Mouse (Mus musculus): ENCODE measurements around the gene Cnpy1. TPM values are rescaled to one million over a fixed set of nuclear protein-coding genes. Genes with fewer than 3 reads are reported as not detected.
A peak's percentile ranks its signal among the peaks of the same experiment; 100 is the strongest.

Cnpy1 gene
- polyA plus RNA-seq, 1 experiment from 2014 or later = 0.14 TPM

DNA sequence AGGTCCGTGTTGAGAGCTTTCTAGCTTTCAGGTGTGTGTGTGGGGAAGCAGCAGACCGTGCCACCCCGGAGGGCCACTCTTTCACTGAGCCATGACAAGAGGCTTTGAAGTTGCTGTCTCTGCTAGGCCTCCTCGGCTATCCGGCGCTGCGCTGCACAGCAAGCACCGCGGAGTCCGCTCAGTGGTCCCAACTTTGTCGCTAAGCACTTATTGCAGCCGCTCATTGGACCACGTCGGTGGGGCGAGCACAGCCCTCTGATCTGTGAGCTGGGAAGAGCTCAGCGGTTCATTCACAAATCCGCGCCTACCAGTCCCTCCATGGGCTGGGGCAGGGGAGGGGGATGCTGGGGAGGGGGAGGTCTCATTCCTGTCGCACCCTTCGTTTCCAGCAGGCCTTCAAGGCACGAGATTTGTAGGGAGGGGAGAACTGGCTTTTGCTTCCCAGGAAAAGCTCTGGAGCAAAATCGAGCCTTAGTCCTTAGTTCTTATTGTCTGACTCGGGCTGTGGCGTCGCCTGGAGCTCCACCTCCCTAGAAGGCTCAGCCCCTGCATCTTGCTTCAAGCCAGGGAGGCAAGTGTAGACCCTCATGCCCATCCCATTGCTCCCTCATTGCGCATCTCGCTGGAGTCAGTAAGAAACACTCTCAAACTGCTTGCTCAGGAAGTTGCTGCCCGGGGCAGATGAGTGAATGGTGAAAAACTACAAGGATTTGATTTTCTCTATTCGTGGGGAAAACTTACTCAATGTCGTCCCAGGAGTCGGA is 87.1 kb downstream of the Cnpy1 start:
- H3K4me1 ChIP-seq (ENCODE audit: control insufficient read depth, insufficient read depth, low read length) = peaks cover 5% of the 10 kb centered on the region; the same call in 1 of the 2 replicates
- H3K27ac ChIP-seq (ENCODE audit: low read depth, low read length) = no peak overlapping the region
- peak overlapping the region; percentile 3 for H3K4me3 ChIP-seq (ENCODE audit: low read length)
- peak overlapping the region; percentile 16; the same call in 1 of the 2 replicates for H3K4me2 ChIP-seq (replicated peaks; ENCODE audit: low read depth, low read length)
- no peaks in the 10 kb centered on the region for H3K9me3 ChIP-seq (ENCODE audit: control insufficient read depth, low read length)
- ATAC-seq (ENCODE audit: low FRiP score, low TSS enrichment) = peak; percentile 87
- peaks cover 79% of the 10 kb centered on the region for H3K27me3 ChIP-seq (ENCODE audit: control insufficient read depth, insufficient read depth, low read length)
- no peaks in the 10 kb centered on the region for H3K36me3 ChIP-seq (ENCODE audit: control insufficient read depth, insufficient read depth, low read length)
- no peak overlapping the region for H3K9ac ChIP-seq (ENCODE audit: low read depth, low read length)
- under 1% methylated on average over 31 of the region's 31 CpGs for WGBS

DNA sequence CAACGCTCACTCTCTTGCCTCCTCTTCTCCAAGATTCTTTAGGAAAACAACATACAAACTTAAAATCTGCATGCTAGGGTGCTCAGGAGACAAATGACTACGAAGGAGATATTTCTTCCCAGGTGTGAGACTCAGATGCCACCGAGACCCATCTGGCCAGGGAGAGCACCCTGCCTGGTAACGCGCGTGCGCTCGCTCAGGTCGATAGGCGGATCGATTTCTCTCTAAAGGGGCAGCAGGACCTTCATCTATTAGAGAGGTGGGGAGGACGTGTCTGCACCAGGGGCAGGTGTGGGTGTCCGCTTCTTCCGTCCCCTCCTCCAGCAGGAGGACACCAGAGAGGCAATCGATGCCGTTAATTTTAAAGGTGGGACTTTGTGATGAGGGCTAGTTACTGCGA is 87.8 kb downstream of the Cnpy1 start:
- no peak overlapping the region for H3K9ac ChIP-seq (ENCODE audit: low read depth, low read length)
- ATAC-seq (ENCODE audit: low FRiP score, low TSS enrichment) = 0 out of 2 replicates have a peak, but pooled peaks have one; percentile 19
- H3K36me3 ChIP-seq (ENCODE audit: control insufficient read depth, insufficient read depth, low read length) = no peaks in the 10 kb centered on the region
- H3K4me3 ChIP-seq (ENCODE audit: low read length) = peak overlapping the region; percentile 3; the same call in 1 of the 2 replicates
- peaks cover 5% of the 10 kb centered on the region; the same call in 1 of the 2 replicates for H3K4me1 ChIP-seq (ENCODE audit: control insufficient read depth, insufficient read depth, low read length)
- H3K9me3 ChIP-seq (ENCODE audit: control insufficient read depth, low read length) = no peaks in the 10 kb centered on the region
- WGBS = under 1% methylated on average over 17 of the region's 17 CpGs
- H3K4me2 ChIP-seq (replicated peaks; ENCODE audit: low read depth, low read length) = peak overlapping the region; percentile 16
- no peak overlapping the region for H3K27ac ChIP-seq (ENCODE audit: low read depth, low read length)
- peaks cover 76% of the 10 kb centered on the region for H3K27me3 ChIP-seq (ENCODE audit: control insufficient read depth, insufficient read depth, low read length)

DNA sequence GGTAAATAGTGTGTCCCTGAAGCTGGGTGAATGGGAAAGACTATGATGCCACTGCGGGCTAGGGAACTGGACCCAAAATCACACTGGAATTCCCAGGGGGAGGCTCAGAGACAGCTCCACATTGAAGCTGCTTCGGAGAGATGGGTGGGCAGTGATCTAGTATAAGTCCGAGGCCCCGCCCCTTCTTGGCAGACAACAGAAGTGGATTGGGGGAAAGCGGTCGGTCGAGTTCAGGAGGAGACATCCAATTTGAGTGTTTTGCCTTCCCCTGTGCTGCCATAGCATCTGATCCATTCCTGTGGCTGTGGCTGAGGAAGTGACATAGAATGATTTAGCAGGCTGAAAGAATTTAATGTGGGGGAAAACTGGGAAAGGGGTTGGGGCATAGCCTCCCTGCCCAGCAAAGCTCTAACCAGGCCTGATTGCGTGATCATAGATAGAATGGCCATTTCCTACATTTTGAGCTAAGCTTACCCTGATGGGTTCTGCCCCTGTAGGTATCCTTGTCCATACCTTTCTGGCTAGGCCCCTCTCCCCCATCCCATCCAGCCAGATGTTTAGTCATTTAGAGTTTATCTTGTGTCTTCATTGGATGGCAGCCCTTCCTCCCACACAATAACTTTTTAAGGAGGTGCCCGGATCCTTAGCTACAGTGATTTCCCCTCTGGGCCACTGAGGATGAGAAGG is 88.4 kb downstream of the Cnpy1 start:
- H3K36me3 ChIP-seq (ENCODE audit: control insufficient read depth, insufficient read depth, low read length) = no peaks in the 10 kb centered on the region
- H3K4me3 ChIP-seq (ENCODE audit: low read length) = no peak overlapping the region
- H3K27ac ChIP-seq (ENCODE audit: low read depth, low read length) = no peak overlapping the region
- H3K4me1 ChIP-seq (ENCODE audit: control insufficient read depth, insufficient read depth, low read length) = peaks cover 5% of the 10 kb centered on the region; the same call in 1 of the 2 replicates
- no peak overlapping the region for H3K4me2 ChIP-seq (replicated peaks; ENCODE audit: low read depth, low read length)
- WGBS = 8% methylated on average over 9 of the region's 9 CpGs
- no peak overlapping the region for H3K9ac ChIP-seq (ENCODE audit: low read depth, low read length)
- no peak for ATAC-seq (ENCODE audit: low FRiP score, low TSS enrichment)
- no peaks in the 10 kb centered on the region for H3K9me3 ChIP-seq (ENCODE audit: control insufficient read depth, low read length)
- H3K27me3 ChIP-seq (ENCODE audit: control insufficient read depth, insufficient read depth, low read length) = peaks cover 75% of the 10 kb centered on the region

Other genes with a start within 250 kb of the Cnpy1 start
- 40.9 and 68.4 TPM in 2 replicates for gene Insig1, start 174.4 kb downstream of the Cnpy1 start, polyA plus RNA-seq (2014; fragmentation: Nextera tagmentation; extraction: Ambion mirVana)
- gene En2, start 80.1 kb downstream of the Cnpy1 start, polyA plus RNA-seq (2014; fragmentation: Nextera tagmentation; extraction: Ambion mirVana) = 0.10 and 0.27 TPM in 2 replicates
- gene Rbm33, start 71.3 kb upstream of the Cnpy1 start, polyA plus RNA-seq (2014; fragmentation: Nextera tagmentation; extraction: Ambion mirVana) = 12.3 and 25.4 TPM in 2 replicates
- gene Shh, start 221.4 kb upstream of the Cnpy1 start, polyA plus RNA-seq (2014; fragmentation: Nextera tagmentation; extraction: Ambion mirVana) = 0.50 and 0.99 TPM in 2 replicates

All from kidney, embryonic 14.5 days (tissue).